Mouse (Mus musculus) spleen, adult 2 months (tissue): ENCODE results near the gene D230025D16Rik.

ENCODE experiments used
- CTCF ChIP-seq: fragments of 200-500 bp; IDR thresholded peaks from 2 replicates; pipeline ENCODE4 v1.5.1; 2011; ENCODE audit warnings: mild to moderate bottlenecking, inconsistent platforms; ENCODE audit not compliant: insufficient read depth, insufficient read length, insufficient replicate concordance; ENCODE audit errors: extremely low read depth
- POLR2A ChIP-seq: fragments of 200-500 bp; IDR thresholded peaks from 2 replicates; pipeline ENCODE4 v1.6.1; 2011; ENCODE audit warnings: low read depth, low read length, inconsistent platforms

- TF ChIP-seq CTCF (no peak), POLR2A (no peak)
Observed at GRCm38 (mm10) chr8:105285514-105285913, 60.6 kb downstream of the D230025D16Rik start.
